Comparison of ENCODE assay signal across 14 mouse cellular contexts in genomic region chr9:124273172-124273571, GRCm38 (mm10). TPM values are rescaled to one million over a fixed set of nuclear protein-coding genes. Genes with fewer than 3 reads are reported as not detected.
DNase-seq lines count a peak whose midpoint lies in the region; ATAC-seq and TF ChIP-seq lines count a peak whose summit lies in the region.
"Had no signal": no experiment of that assay in that cellular context is flagged by ENCODE, and none has a peak within 500 bp of the region (broad histone marks: within the 10 kb centered on the region; RNA-seq: fewer than 3 reads in every experiment).

No protein-coding gene starts in this region.

- H3K27ac ChIP-seq in hindbrain, embryonic 15.5 days (replicated peaks), result no peak overlapping the region
- H3K27ac ChIP-seq in hindbrain, embryonic 11.5 days (ENCODE audit: low read depth, low read length), result no peak overlapping the region
- peak overlapping the region; percentile 67 for H3K27ac ChIP-seq in liver, adult 2 months (replicated peaks; ENCODE audit: insufficient read depth, low read depth, low read length)
- no peak overlapping the region for H3K27ac ChIP-seq in liver, embryonic 11.5 days (ENCODE audit: low read depth, low read length)
- H3K27ac ChIP-seq in forebrain, embryonic 14.5 days (ENCODE audit: low read depth, low read length), result no peak overlapping the region
- no peak overlapping the region for H3K27ac ChIP-seq in liver, postnatal 0 days (ENCODE audit: low read depth)
- H3K27ac ChIP-seq: heart, embryonic 15.5 days; kidney, postnatal 0 days; left cerebral cortex, adult 2 months; limb, embryonic 15.5 days had no signal

- peaks cover 7% of the 10 kb centered on the region; the same call in 1 of the 2 replicates for H3K79me2 ChIP-seq in liver, adult 2 months (ENCODE audit: control insufficient read depth, insufficient read depth, low read length)

- H3K9me3 ChIP-seq in hindbrain, embryonic 15.5 days, result peaks cover 51% of the 10 kb centered on the region
- peaks cover 26% of the 10 kb centered on the region for H3K9me3 ChIP-seq in hindbrain, embryonic 11.5 days (ENCODE audit: control insufficient read depth, low read length)
- peaks cover 27% of the 10 kb centered on the region for H3K9me3 ChIP-seq in liver, embryonic 11.5 days (ENCODE audit: control insufficient read depth, low read length)
- H3K9me3 ChIP-seq in forebrain, embryonic 14.5 days (replicated peaks; ENCODE audit: control insufficient read depth, low read length), result peaks cover 74% of the 10 kb centered on the region
- peaks cover 16% of the 10 kb centered on the region for H3K9me3 ChIP-seq in liver, postnatal 0 days (ENCODE audit: low read length)

- no peak for TF ChIP-seq POLR2A in liver, adult 2 months (IDR thresholded peaks at IDR 0.05; ENCODE audit: extremely low read depth, insufficient read depth, low read length)

- H3K27me3 ChIP-seq in hindbrain, embryonic 15.5 days, result no peaks in the 10 kb centered on the region
- H3K27me3 ChIP-seq in hindbrain, embryonic 11.5 days (ENCODE audit: control insufficient read depth, insufficient read depth, low read length), result no peaks in the 10 kb centered on the region
- H3K27me3 ChIP-seq in liver, adult 2 months (ENCODE audit: control insufficient read depth, insufficient read depth, low read length), result no peaks in the 10 kb centered on the region
- H3K27me3 ChIP-seq in liver, embryonic 11.5 days (replicated peaks; ENCODE audit: control insufficient read depth, insufficient read depth, low read length), result no peaks in the 10 kb centered on the region
- no peaks in the 10 kb centered on the region for H3K27me3 ChIP-seq in forebrain, embryonic 14.5 days (replicated peaks; ENCODE audit: control insufficient read depth, insufficient read depth, low read length)
- no peaks in the 10 kb centered on the region for H3K27me3 ChIP-seq in liver, postnatal 0 days (ENCODE audit: insufficient read depth, low read length)
- H3K27me3 ChIP-seq: heart, embryonic 15.5 days; limb, embryonic 15.5 days had no signal

- peak; percentile 67; the same call in 1 of the 2 replicates for TF ChIP-seq EP300 in liver, postnatal 0 days (IDR thresholded peaks at IDR 0.05; ENCODE audit: low read depth)

- no peak overlapping the region for H3K4me3 ChIP-seq in hindbrain, embryonic 15.5 days
- H3K4me3 ChIP-seq in hindbrain, embryonic 11.5 days (ENCODE audit: low read depth, low read length), result no peak overlapping the region
- no peak overlapping the region for H3K4me3 ChIP-seq in liver, adult 2 months (ENCODE audit: insufficient read depth, low read depth, low read length)
- H3K4me3 ChIP-seq in liver, embryonic 11.5 days (ENCODE audit: low read depth, low read length), result no peak overlapping the region
- no peak overlapping the region for H3K4me3 ChIP-seq in forebrain, embryonic 14.5 days (ENCODE audit: low read depth, low read length)
- no peak overlapping the region for H3K4me3 ChIP-seq in liver, postnatal 0 days (ENCODE audit: low read depth, low read length)
- H3K4me3 ChIP-seq: erythroblast, embryonic 14.5 days; heart, embryonic 15.5 days; left cerebral cortex, adult 2 months; limb, embryonic 15.5 days had no signal

- ATAC-seq in hindbrain, embryonic 15.5 days (ENCODE audit: low FRiP score, low read depth), result peak; percentile 48; the same call in 1 of the 2 replicates
- ATAC-seq in hindbrain, embryonic 11.5 days (ENCODE audit: low FRiP score), result no peak
- ATAC-seq in liver, embryonic 11.5 days (replicated peaks; ENCODE audit: low FRiP score), result no peak
- peak; percentile 63 for ATAC-seq in forebrain, embryonic 14.5 days
- peak; percentile 91 for ATAC-seq in liver, postnatal 0 days
- no peak for ATAC-seq in erythroblast, adult 5-6 weeks (replicated peaks; ENCODE audit: low FRiP score, poor library complexity, severe bottlenecking)

- H3K9ac ChIP-seq in hindbrain, embryonic 15.5 days, result no peak overlapping the region
- no peak overlapping the region for H3K9ac ChIP-seq in hindbrain, embryonic 11.5 days (ENCODE audit: low read depth, low read length)
- H3K9ac ChIP-seq in liver, adult 2 months (ENCODE audit: low read depth, low read length), result no peak overlapping the region
- H3K9ac ChIP-seq in liver, embryonic 11.5 days (ENCODE audit: low read depth, low read length), result no peak overlapping the region
- no peak overlapping the region for H3K9ac ChIP-seq in forebrain, embryonic 14.5 days (ENCODE audit: low read length)
- H3K9ac ChIP-seq in liver, postnatal 0 days (replicated peaks), result no peak overlapping the region
- H3K9ac ChIP-seq: heart, embryonic 15.5 days; limb, embryonic 15.5 days had no signal

- peaks cover 68% of the 10 kb centered on the region for H3K36me3 ChIP-seq in hindbrain, embryonic 15.5 days
- peaks cover 16% of the 10 kb centered on the region for H3K36me3 ChIP-seq in hindbrain, embryonic 11.5 days (ENCODE audit: control insufficient read depth, insufficient read depth, low read length)
- peaks cover 47% of the 10 kb centered on the region for H3K36me3 ChIP-seq in liver, adult 2 months (ENCODE audit: control insufficient read depth, insufficient read depth, low read length)
- peaks cover 23% of the 10 kb centered on the region for H3K36me3 ChIP-seq in liver, embryonic 11.5 days (ENCODE audit: control insufficient read depth, insufficient read depth, low read length)
- H3K36me3 ChIP-seq in forebrain, embryonic 14.5 days (ENCODE audit: control insufficient read depth, insufficient read depth, low read length), result peaks cover 26% of the 10 kb centered on the region
- peaks cover 19% of the 10 kb centered on the region for H3K36me3 ChIP-seq in liver, postnatal 0 days (replicated peaks; ENCODE audit: insufficient read depth, low read length)

- no peaks in the 10 kb centered on the region for H3K4me1 ChIP-seq in hindbrain, embryonic 15.5 days (replicated peaks)
- H3K4me1 ChIP-seq in hindbrain, embryonic 11.5 days (replicated peaks; ENCODE audit: control insufficient read depth, insufficient read depth, low read length), result no peaks in the 10 kb centered on the region
- peaks cover 6% of the 10 kb centered on the region; the same call in 1 of the 2 replicates for H3K4me1 ChIP-seq in liver, adult 2 months (ENCODE audit: control insufficient read depth, insufficient read depth, low read length)
- H3K4me1 ChIP-seq in liver, embryonic 11.5 days (replicated peaks; ENCODE audit: control insufficient read depth, insufficient read depth, low read length), result no peaks in the 10 kb centered on the region
- no peaks in the 10 kb centered on the region for H3K4me1 ChIP-seq in forebrain, embryonic 14.5 days (ENCODE audit: control insufficient read depth, insufficient read depth, low read length)
- no peaks in the 10 kb centered on the region for H3K4me1 ChIP-seq in liver, postnatal 0 days (ENCODE audit: insufficient read depth)
- H3K4me1 ChIP-seq: heart, embryonic 15.5 days; limb, embryonic 15.5 days had no signal

- H3K4me2 ChIP-seq in hindbrain, embryonic 15.5 days, result no peak overlapping the region
- no peak overlapping the region for H3K4me2 ChIP-seq in hindbrain, embryonic 11.5 days (replicated peaks; ENCODE audit: low read depth, low read length)
- H3K4me2 ChIP-seq in liver, embryonic 11.5 days, result no peak overlapping the region
- H3K4me2 ChIP-seq in forebrain, embryonic 14.5 days (ENCODE audit: low read length), result no peak overlapping the region
- H3K4me2 ChIP-seq in liver, postnatal 0 days (ENCODE audit: low read depth, low read length), result no peak overlapping the region
- H3K4me2 ChIP-seq: heart, embryonic 15.5 days; limb, embryonic 15.5 days had no signal

- no peak for DNase-seq in hindbrain, embryonic 11.5 days (ENCODE audit: low spot score)
- peak; percentile 95 for DNase-seq in liver, adult 2 months (ENCODE audit: extremely low read depth, low read depth, low spot score)
- DNase-seq in liver, embryonic 11.5 days (ENCODE audit: low spot score), result no peak
- peak; percentile 55 for DNase-seq in forebrain, embryonic 14.5 days (ENCODE audit: low spot score)
- DNase-seq in liver, postnatal 0 days, result peak; percentile 39
- DNase-seq: adrenal gland, postnatal 10 days; gastrocnemius, postnatal 10 days had no signal

- no peak for TF ChIP-seq CTCF in liver, adult 2 months (IDR thresholded peaks at IDR 0.05; ENCODE audit: low read depth, low read length)
- no peak for TF ChIP-seq CTCF in liver, postnatal 0 days (IDR thresholded peaks at IDR 0.05; ENCODE audit: low read depth)

RNA-seq across cellular contexts. Expression of gene 2010315B03Rik, which starts 39.3 kb away (rescaled TPM):
- polyA plus RNA-seq in hindbrain, embryonic 15.5 days (2015; fragmentation: Nextera tagmentation; extraction: Ambion mirVana), result 12.0 and 14.3 TPM in 2 replicates
- polyA plus RNA-seq in hindbrain, embryonic 11.5 days (2014; fragmentation: Nextera tagmentation; extraction: Ambion mirVana), result 4.8 and 7.8 TPM in 2 replicates
- 23.2 and 27.5 TPM in 2 replicates for total RNA-seq in liver, adult 2 months (2014; rRNA removed)
- 3.6 and 4.2 TPM in 2 replicates for polyA plus RNA-seq in liver, adult 2 months (2012; rRNA removed)
- polyA plus RNA-seq in liver, embryonic 11.5 days (2014; fragmentation: Nextera tagmentation; extraction: Ambion mirVana), result 4.4 and 5.7 TPM in 2 replicates
- 4.1 and 4.9 TPM in 2 replicates for polyA plus RNA-seq in forebrain, embryonic 14.5 days (2014; fragmentation: Nextera tagmentation; extraction: Ambion mirVana)
- 6.8 and 6.9 TPM in 2 replicates for polyA plus RNA-seq in liver, postnatal 0 days (2015; fragmentation: Nextera tagmentation; extraction: Ambion mirVana)
- total RNA-seq in erythroblast, adult 5-6 weeks (2015; ENCODE audit: low replicate concordance), result 1.2 and 1.7 TPM in 2 replicates
- total RNA-seq in erythroblast, adult 5-6 weeks (2017; ENCODE audit: low replicate concordance), result 2.0 and 5.9 TPM in 2 replicates
- polyA plus RNA-seq: erythroblast, embryonic 14.5 days had no signal

Comparison
In these comparisons a context has a peak if more than half of its experiments do, and no peak if none do; other contexts are left out.
1. ATAC-seq: peak in hindbrain, embryonic 15.5 days (single experiment), forebrain, embryonic 14.5 days (single experiment) and liver, postnatal 0 days (single experiment); none in hindbrain, embryonic 11.5 days (single experiment), liver, embryonic 11.5 days (single experiment) and erythroblast, adult 5-6 weeks (single experiment).
2. DNase-seq: peak in liver, adult 2 months (single experiment), forebrain, embryonic 14.5 days (single experiment) and liver, postnatal 0 days (single experiment); none in hindbrain, embryonic 11.5 days (single experiment) and liver, embryonic 11.5 days (single experiment).